Mouse (Mus musculus): ENCODE results near the gene Actl11. TPM values are rescaled to one million over a fixed set of nuclear protein-coding genes. Genes with fewer than 3 reads are reported as not detected.

Gene Actl11
- total RNA-seq, 2 experiments from 2014 or later = not detected

- H3K4me3 ChIP-seq = peak overlapping the region; percentile 20; the same call in 1 of the 2 replicates
- H3K27ac ChIP-seq = no peak overlapping the region
- no peak for DNase-seq (ENCODE audit: low spot score in 2 of 2)
- TF ChIP-seq CTCF (conservative IDR thresholded peaks at IDR 0.05) = no peak
Observed at GRCm38 (mm10) chr9:107906967-107907800, 21.1 kb upstream of the Actl11 start.

DNA sequence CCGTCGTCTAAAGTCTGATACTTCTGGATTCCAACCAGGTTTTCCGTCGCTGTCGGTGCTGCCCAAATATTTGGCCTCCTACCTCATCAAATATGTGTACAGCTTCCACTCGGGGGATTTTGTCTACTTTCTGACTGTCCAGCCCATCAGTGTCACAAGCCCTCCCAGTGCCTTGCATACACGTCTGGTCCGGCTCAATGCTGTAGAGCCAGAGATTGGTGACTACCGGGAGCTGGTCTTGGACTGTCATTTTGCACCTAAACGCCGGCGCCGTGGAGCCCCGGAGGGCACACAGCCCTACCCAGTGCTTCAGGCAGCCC lies 20.5 kb upstream of the Actl11 start:
- Histone ChIP-seq H3K27ac (no peak overlapping the region), H3K4me3 (no peak overlapping the region)
- TF ChIP-seq CTCF (conservative IDR thresholded peaks at IDR 0.05) = no peak
- DNase-seq (ENCODE audit: low spot score in 2 of 2) = no peak

GRCm38 (mm10) chr9:107908410-107909158 lies 19.7 kb upstream of the Actl11 start:
- TF ChIP-seq CTCF (conservative IDR thresholded peaks at IDR 0.05) = no peak
- no peak overlapping the region for H3K4me3 ChIP-seq
- H3K27ac ChIP-seq = no peak overlapping the region
- DNase-seq (ENCODE audit: low spot score in 2 of 2) = no peak

DNA sequence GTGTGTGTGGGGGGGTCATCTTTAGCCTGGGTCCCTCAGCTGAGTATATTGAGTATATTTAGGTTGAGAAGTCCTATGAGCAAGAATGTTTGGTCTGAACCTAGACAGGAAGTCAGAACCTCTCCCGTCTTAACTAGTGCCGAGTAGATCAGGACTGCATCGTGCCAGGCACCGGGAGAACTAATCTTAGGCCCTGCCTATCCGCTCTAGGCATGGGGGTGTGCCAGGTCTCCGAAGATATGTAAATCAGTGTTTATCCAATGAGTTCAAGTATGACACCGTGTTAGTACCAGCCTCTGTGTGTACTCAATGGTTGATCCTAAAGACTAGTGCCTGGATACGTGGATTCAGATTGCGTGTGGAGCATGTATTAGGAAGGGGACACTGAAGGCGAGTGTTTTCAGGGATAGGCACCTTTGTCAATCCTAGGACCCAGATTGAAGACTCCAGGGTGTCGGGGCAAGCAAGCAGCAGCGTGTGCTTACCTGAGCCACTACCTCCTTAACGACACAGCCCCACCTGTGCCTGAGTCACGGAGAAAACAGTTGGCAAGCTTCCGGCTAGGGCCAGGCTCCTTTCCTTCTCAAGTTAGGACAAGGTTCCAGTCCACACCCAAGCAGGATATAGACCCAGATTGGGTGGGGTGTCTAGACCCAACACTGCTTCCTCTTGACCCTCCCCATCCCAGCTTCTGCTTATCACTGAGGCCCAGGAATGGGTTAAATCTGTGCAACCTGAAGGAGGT lies 18.1 kb upstream of the Actl11 start:
- no peak for DNase-seq (ENCODE audit: low spot score in 2 of 2)
- H3K27ac ChIP-seq = no peak overlapping the region
- no peak for TF ChIP-seq CTCF (conservative IDR thresholded peaks at IDR 0.05)
- no peak overlapping the region for H3K4me3 ChIP-seq

GRCm38 (mm10) chr9:107914764-107915420 lies 13.4 kb upstream of the Actl11 start:
- DNase-seq (ENCODE audit: low spot score in 2 of 2) = no peak
- H3K27ac ChIP-seq = no peak overlapping the region
- TF ChIP-seq CTCF (conservative IDR thresholded peaks at IDR 0.05) = no peak
- H3K4me3 ChIP-seq = no peak overlapping the region

GRCm38 (mm10) chr9:107917895-107918608 lies 10.2 kb upstream of the Actl11 start:
- peak in 1 of 2 experiments; percentile 42 for DNase-seq (ENCODE audit: low spot score in 2 of 2)
- no peak for TF ChIP-seq CTCF (conservative IDR thresholded peaks at IDR 0.05)
- Histone ChIP-seq H3K27ac (peak overlapping the region; percentile 51), H3K4me3 (no peak overlapping the region)

DNA sequence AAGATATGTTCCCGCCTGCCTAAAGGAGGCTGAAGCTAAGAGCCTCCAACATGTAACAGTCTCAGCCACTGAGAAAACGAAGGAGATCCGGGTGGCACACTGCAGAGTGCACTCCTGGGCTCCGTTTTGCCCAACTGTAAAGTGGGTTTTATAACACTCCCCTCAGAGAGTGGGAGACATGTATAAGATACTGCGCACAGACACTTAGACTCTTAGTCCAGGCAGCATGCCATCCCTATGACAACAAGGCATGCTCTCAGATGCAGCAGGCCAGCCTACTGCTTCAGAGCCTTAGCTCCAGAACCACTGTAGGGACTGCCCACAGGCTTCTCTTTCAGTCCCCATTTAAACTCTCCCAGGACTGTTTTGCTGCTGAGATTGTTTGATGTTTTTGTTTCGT lies 9.4 kb upstream of the Actl11 start:
- no peak for TF ChIP-seq CTCF (conservative IDR thresholded peaks at IDR 0.05)
- no peak for DNase-seq (ENCODE audit: low spot score in 2 of 2)
- peak overlapping the region; percentile 51; the same call in 1 of the 2 replicates for H3K27ac ChIP-seq
- no peak overlapping the region for H3K4me3 ChIP-seq

- DNase-seq (ENCODE audit: low spot score in 2 of 2) = no peak
- Histone ChIP-seq H3K27ac (no peak overlapping the region), H3K4me3 (no peak overlapping the region)
- TF ChIP-seq CTCF (conservative IDR thresholded peaks at IDR 0.05) = no peak
Observed at GRCm38 (mm10) chr9:107919441-107919840, 8.8 kb upstream of the Actl11 start.

DNA sequence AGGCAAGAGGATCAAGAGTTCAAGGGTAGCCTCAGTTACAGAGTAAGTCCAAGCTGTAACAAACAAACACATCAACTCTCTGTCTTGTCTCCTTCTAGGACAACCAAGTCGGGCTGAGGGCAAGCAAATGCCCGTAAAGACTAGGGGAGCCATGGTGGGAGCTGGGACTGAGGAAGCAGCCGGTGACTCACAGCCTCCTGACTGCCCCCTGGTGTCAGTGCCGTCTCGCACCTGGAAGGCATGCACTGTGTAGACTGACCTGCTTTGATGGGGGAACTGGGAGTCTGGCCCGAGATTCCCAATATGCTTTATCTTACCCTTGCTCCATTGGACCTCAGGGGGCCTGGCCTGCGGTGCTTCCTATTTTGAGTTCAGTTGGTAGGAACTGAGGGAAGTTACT lies 5.2 kb upstream of the Actl11 start:
- Histone ChIP-seq H3K27ac (no peak overlapping the region), H3K4me3 (no peak overlapping the region)
- no peak for DNase-seq (ENCODE audit: low spot score in 2 of 2)
- TF ChIP-seq CTCF (conservative IDR thresholded peaks at IDR 0.05) = peak; percentile 69

- no peak for DNase-seq (ENCODE audit: low spot score in 2 of 2)
- Histone ChIP-seq H3K27ac (no peak overlapping the region), H3K4me3 (no peak overlapping the region)
- TF ChIP-seq CTCF (conservative IDR thresholded peaks at IDR 0.05) = no peak
Observed at GRCm38 (mm10) chr9:107923956-107924355, 4.3 kb upstream of the Actl11 start.

GRCm38 (mm10) chr9:107925251-107925650 lies 3.0 kb upstream of the Actl11 start:
- no peak overlapping the region for H3K4me3 ChIP-seq
- no peak for TF ChIP-seq CTCF (conservative IDR thresholded peaks at IDR 0.05)
- no peak overlapping the region for H3K27ac ChIP-seq
- DNase-seq (ENCODE audit: low spot score in 2 of 2) = no peak

DNA sequence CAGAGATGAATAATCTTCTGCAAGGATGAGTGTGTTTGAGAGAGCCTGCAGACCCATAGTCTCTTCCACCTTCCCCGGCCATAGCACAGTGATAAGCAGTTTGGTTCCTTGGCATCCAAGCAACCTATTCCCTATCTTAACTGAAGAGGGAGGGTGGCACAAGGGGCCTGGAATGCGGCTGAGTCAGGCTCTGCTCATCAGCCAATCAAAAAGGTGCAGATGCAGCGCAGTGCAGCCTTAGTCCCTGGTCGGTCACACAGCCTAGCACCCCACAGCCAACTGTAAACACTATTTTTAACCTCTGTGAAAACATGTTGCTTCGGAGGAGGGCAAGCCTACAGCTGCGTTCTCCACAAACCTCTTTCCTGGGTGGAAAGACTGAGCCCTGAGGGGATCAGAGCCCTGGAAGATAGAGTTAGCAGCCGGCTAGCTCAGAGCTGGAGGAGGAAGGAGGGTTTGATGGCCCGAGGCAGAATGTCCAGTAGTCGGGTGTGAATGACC lies 1.3 kb upstream of the Actl11 start:
- no peak; the same call in 1 of the 2 replicates for TF ChIP-seq CTCF (conservative IDR thresholded peaks at IDR 0.05)
- DNase-seq (ENCODE audit: low spot score in 2 of 2) = no peak
- Histone ChIP-seq H3K4me3 (no peak overlapping the region), H3K27ac (peak overlapping the region; percentile 77)
